Mouse (Mus musculus) stomach, postnatal 0 days (tissue): ENCODE measurements at regions not wholly inside any gene's neighbourhood (a gene's known extent, or its start where the extent isn't known, plus 50 kb on each side); places are given as distances from the start of the nearest gene placed in this dataset.

Source experiments
- ATAC-seq: fragments of 200-750 bp; cut with Nextera tagmentation; 2 replicates; pipeline ENCODE4 v1.8.0; 2017; ENCODE audit not compliant: low FRiP score, low TSS enrichment
- DNase-seq: peaks from one replicate; pipeline ENCODE4 v3.0.0-alpha.2; 2016; ENCODE audit warnings: low spot score
- H3K27ac ChIP-seq: fragments of 300-500 bp; sonication (generic); replicated peaks from 2 replicates; pipeline ENCODE4 v1.5.1; 2014; ENCODE audit warnings: mild to moderate bottlenecking, control low read depth
- H3K27me3 ChIP-seq: fragments of 300-500 bp; sonication (generic); 2 replicates; pipeline ENCODE4 v1.6.1; 2014; ENCODE audit warnings: low read length; ENCODE audit not compliant: control insufficient read depth, insufficient read depth
- H3K36me3 ChIP-seq: fragments of 300-500 bp; sonication (generic); 2 replicates; pipeline ENCODE4 v1.6.1; 2014; ENCODE audit warnings: low read length, mixed read lengths; ENCODE audit not compliant: control insufficient read depth, insufficient read depth
- H3K4me1 ChIP-seq: fragments of 300-500 bp; sonication (generic); replicated peaks from 2 replicates; pipeline ENCODE4 v1.6.1; 2014; ENCODE audit warnings: antibody characterized with exemption; ENCODE audit not compliant: control insufficient read depth, insufficient read depth
- H3K4me2 ChIP-seq: fragments of 300-500 bp; sonication (generic); replicated peaks from 2 replicates; pipeline ENCODE4 v1.6.1; 2014; ENCODE audit warnings: low read depth, mild to moderate bottlenecking, control low read depth, moderate library complexity
- H3K4me3 ChIP-seq: fragments of 300-500 bp; sonication (generic); 2 replicates; pipeline ENCODE4 v1.5.1; 2014; ENCODE audit warnings: low read depth, low read length, control low read depth
- H3K9ac ChIP-seq: fragments of 300-500 bp; sonication (generic); 2 replicates; pipeline ENCODE4 v1.6.1; 2014; ENCODE audit warnings: mild to moderate bottlenecking, low read length, control low read depth, mixed read lengths
- H3K9me3 ChIP-seq: fragments of 300-500 bp; sonication (generic); 2 replicates; pipeline ENCODE4 v1.6.1; 2016; ENCODE audit warnings: low read length; ENCODE audit not compliant: control insufficient read depth
- CTCF ChIP-seq: IDR thresholded peaks from 2 replicates; pipeline ENCODE4 v1.5.1; 2016; ENCODE audit warnings: antibody characterized with exemption, low read depth, mild to moderate bottlenecking, moderate library complexity
- EP300 ChIP-seq: optimal IDR thresholded peaks from 2 replicates; pipeline ENCODE3; 2016; ENCODE audit warnings: antibody characterized with exemption
- WGBS: fragments of 180-500 bp; shearing (Covaris S2); extraction: QIAGEN DNeasy Blood & Tissue Kit; methylation state at CpG from one replicate; pipeline ENCODE4 v1.1.7; 2014; 5-methylcytosine and 5-hydroxymethylcytosine counted together

DNA sequence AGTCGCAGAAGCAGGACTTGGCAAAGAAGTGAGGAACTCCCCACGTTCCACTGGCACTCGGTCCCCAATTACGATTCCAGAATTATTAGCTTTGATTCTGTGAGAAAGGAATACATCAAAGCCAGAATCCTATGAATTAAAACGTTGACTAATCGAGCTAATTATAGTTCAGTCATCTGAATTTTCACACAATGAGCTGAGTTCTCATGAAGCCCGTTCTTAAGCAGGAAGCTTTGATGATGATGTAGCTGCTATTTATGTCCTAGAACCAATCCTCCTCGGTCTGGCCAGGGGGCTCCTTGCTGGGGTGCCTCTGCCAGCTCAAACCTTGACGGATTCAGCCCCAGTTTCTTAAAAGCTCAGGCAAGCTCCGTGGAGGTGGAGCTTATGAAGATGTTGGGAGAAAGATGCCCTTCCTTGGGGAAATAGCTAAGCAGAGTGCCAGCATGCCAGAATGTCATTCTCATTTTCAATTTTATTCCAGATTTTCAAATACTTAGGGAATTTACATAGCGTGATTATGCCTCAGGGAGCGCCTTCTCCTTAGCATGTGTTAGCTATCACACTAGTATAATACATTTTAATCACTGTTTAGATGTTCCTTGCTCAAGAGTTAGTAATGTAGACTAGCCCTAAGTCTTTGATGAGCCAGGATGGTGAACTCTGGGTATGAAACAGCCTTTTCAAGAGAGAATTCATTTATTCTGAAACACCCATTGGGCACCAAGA is 65.5 kb upstream of the Ppm1b start:
- Histone ChIP-seq H3K9me3 (no peaks in the 10 kb centered on the region), H3K4me3 (no peak overlapping the region), H3K4me1 (no peaks in the 10 kb centered on the region), H3K9ac (no peak overlapping the region), H3K4me2 (no peak overlapping the region), H3K27ac (no peak overlapping the region), H3K27me3 (no peaks in the 10 kb centered on the region), H3K36me3 (no peaks in the 10 kb centered on the region)
- DNase-seq (no peak), ATAC-seq (no peak)
- 64% methylated on average over 12 of the region's 12 CpGs for WGBS
- TF ChIP-seq EP300 (no peak), CTCF (no peak)

DNA sequence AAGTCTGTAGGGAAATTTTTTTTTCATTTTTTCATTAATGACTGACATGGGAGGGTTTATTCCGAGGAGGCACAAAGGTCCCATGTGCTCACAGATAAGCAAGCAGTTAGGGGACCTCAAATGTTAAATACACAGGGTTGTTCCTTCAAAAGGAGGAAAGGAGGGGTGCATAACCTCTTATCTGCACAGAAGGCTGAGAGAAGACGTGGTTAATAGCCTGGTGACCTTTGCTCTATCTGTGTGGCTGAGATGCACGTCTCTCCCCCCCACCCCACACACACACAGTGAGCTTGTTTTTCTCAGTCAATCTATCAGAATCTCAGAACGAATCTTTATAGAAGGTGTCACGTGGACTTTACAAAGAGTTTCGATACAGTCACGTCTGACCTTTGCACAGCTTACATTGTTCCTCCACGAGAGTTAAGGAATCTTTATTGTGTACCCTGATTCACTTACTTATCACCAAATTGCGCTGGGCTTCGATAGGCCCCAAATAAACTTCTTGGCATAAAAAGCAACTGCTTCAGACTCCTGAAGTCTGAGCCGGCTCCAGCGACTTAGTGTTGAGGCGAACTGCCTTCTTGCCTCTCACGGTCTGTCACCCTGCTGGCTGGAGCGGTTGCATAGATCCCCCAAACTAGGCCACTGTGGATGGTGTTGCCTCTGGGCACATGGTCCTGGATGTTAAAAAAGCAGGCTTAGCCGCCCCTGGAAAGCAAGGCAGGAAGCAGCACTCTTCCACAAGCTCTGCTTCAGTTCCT is 63.1 kb upstream of the Ppm1b start:
- Histone ChIP-seq H3K36me3 (no peaks in the 10 kb centered on the region), H3K27me3 (no peaks in the 10 kb centered on the region), H3K9me3 (no peaks in the 10 kb centered on the region), H3K4me2 (no peak overlapping the region), H3K4me3 (no peak overlapping the region), H3K27ac (no peak overlapping the region), H3K4me1 (no peaks in the 10 kb centered on the region), H3K9ac (no peak overlapping the region)
- peak; percentile 33 for DNase-seq
- TF ChIP-seq CTCF (no peak), EP300 (no peak)
- ATAC-seq: peak; percentile 73
- 63% methylated on average over 16 of the region's 16 CpGs for WGBS

DNA sequence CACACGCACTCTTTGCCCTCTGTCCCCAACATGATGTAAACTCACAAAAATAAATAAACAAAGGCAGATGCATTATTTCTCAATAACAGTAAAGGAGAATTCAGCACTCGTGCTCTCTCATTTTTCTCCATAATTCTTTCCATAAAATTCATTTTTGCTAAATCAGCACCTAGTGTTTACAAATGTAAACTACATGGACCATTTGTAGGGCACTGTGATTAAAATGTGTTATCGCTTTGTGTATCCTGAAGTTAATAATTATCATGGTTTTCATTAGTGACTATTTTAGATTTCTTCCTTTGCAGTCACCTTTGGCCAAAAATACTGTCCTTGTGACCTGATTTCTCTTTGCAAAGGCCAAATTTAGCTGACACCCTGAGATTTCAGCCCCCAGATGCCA is 61.0 kb upstream of the Ppm1b start:
- Histone ChIP-seq H3K27me3 (no peaks in the 10 kb centered on the region), H3K27ac (no peak overlapping the region), H3K4me2 (no peak overlapping the region), H3K36me3 (no peaks in the 10 kb centered on the region), H3K4me3 (no peak overlapping the region), H3K4me1 (no peaks in the 10 kb centered on the region), H3K9me3 (no peaks in the 10 kb centered on the region), H3K9ac (no peak overlapping the region)
- 68% methylated on average over 3 of the region's 3 CpGs for WGBS
- DNase-seq: no peak
- no peak for TF ChIP-seq EP300
- TF ChIP-seq CTCF: no peak
- no peak for ATAC-seq

DNA sequence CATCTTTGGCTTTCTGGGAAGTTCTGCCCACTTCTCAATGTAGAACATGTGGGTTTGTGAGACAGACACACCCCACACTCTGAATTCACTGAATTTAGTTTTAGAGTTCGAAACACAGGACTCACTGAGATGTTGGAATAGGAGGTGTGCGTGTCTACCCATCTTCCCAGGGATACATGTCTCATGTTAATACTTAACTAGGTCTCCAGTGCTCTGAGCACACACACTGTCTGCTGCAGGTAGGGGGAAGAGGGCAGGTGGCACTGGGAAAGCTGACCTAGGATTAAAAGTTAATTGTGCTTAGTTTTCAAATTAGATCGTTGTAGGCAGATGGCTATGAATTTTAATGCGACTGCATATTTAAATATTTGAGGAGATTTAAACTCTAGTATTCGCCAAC is 60.0 kb upstream of the Ppm1b start:
- ATAC-seq (no peak), DNase-seq (no peak)
- WGBS: 78% methylated on average over 5 of the region's 5 CpGs
- Histone ChIP-seq H3K4me3 (no peak overlapping the region), H3K9me3 (no peaks in the 10 kb centered on the region), H3K27ac (no peak overlapping the region), H3K4me1 (no peaks in the 10 kb centered on the region), H3K9ac (no peak overlapping the region), H3K27me3 (no peaks in the 10 kb centered on the region), H3K4me2 (no peak overlapping the region), H3K36me3 (no peaks in the 10 kb centered on the region)
- TF ChIP-seq EP300 (no peak), CTCF (no peak)

DNA sequence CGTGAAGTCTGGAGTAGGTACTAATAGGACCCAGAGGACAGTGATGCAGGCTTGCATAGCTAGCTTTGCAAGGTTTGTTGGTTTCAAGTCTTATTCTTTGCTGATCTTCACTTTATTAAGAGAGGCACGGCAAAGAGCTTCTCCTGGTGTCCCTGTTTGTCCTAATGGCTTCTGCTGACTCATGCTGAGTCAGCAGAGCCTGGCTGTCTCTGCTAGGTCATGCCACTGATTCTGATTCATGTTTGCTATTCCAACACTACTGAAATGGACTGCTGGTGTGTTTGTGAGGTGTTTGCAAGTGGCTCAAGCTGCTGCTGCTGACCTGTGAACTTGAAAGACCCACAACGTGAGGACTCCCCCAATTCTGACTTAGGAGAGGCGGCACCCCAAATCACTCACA is 58.1 kb upstream of the Ppm1b start:
- Histone ChIP-seq H3K4me1 (no peaks in the 10 kb centered on the region), H3K27me3 (no peaks in the 10 kb centered on the region), H3K36me3 (no peaks in the 10 kb centered on the region), H3K4me2 (no peak overlapping the region), H3K9ac (no peak overlapping the region), H3K27ac (no peak overlapping the region), H3K9me3 (no peaks in the 10 kb centered on the region), H3K4me3 (no peak overlapping the region)
- WGBS: 85% methylated on average over 4 of the region's 4 CpGs
- TF ChIP-seq CTCF: no peak
- no peak for TF ChIP-seq EP300
- DNase-seq (no peak), ATAC-seq (no peak)

DNA sequence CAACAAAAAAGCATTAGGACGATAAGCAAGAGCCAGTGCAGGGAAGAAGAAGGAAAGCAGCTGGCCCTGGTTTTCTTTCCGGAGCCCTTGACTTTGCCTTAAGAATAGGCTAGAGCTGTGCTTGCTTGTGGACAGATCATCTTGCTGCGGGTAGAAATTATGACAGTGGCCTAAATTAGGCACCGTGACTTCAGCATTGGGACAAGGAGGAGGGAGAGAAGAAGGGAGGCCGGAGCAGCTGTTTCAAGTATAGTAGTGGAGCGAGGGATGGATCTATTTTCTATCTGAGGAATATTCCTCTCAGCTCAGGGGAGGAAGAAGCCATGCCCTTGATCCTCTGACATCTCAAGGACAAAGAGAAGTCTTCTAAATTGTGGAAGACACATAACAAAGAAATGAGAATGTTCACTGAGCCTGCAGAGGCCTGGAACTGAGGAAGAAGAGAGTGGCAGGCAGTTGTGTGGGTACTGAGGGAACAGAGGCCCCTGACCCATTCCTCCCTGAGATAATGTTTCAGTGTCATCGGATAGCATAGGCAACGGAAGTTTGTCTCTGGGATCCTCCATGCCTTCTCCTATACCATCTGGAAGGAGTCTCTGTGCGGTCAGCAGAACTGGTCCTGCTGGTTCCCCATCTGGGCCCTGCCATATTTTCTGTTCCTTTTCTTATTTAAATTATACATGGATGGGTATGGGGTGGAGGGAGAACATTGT is 52.8 kb upstream of the Ppm1b start:
- no peak for TF ChIP-seq EP300
- no peak for TF ChIP-seq CTCF

More for the DNA sequence above, 52.8 kb upstream of the Ppm1b start:
- H3K9me3 ChIP-seq: no peaks in the 10 kb centered on the region
- no peak overlapping the region for H3K27ac ChIP-seq
- no peaks in the 10 kb centered on the region for H3K36me3 ChIP-seq
- no peaks in the 10 kb centered on the region for H3K27me3 ChIP-seq
- 80% methylated on average over 9 of the region's 9 CpGs for WGBS
- no peak for DNase-seq
- H3K4me2 ChIP-seq: no peak overlapping the region
- ATAC-seq: no peak
- no peaks in the 10 kb centered on the region for H3K4me1 ChIP-seq
- no peak overlapping the region for H3K4me3 ChIP-seq
- no peak overlapping the region for H3K9ac ChIP-seq
